Mouse (Mus musculus) liver, adult 2 months (tissue): Measurements from ENCODE around the gene Homer1. TPM values are rescaled to one million over a fixed set of nuclear protein-coding genes. Genes with fewer than 3 reads are reported as not detected.

Experiments used
- DNase-seq: peaks from one replicate; pipeline ENCODE4 v3.0.0-alpha.2; 2011; ENCODE audit warnings: low read depth, low spot score; ENCODE audit errors: extremely low read depth
- H3K27ac ChIP-seq: fragments of 200-500 bp; replicated peaks from 2 replicates; pipeline ENCODE4 v1.5.1; 2012; ENCODE audit warnings: low read depth, mild to moderate bottlenecking, control low read depth, inconsistent platforms, low read length; ENCODE audit not compliant: insufficient read depth
- H3K27me3 ChIP-seq: fragments of 200-500 bp; 2 replicates; pipeline ENCODE4 v1.6.1; 2012; ENCODE audit warnings: mild to moderate bottlenecking, moderate library complexity, low read length, inconsistent platforms; ENCODE audit not compliant: control insufficient read depth, insufficient read depth
- H3K36me3 ChIP-seq: fragments of 200-500 bp; 2 replicates; pipeline ENCODE4 v1.6.1; 2012; ENCODE audit warnings: low read length, inconsistent platforms; ENCODE audit not compliant: control insufficient read depth, insufficient read depth
- H3K4me1 ChIP-seq: fragments of 200-500 bp; 2 replicates; pipeline ENCODE4 v1.6.1; 2011; ENCODE audit warnings: low read length; ENCODE audit not compliant: control insufficient read depth, insufficient read depth
- H3K4me3 ChIP-seq: fragments of 200-500 bp; 2 replicates; pipeline ENCODE4 v1.5.1; 2011; ENCODE audit warnings: low read depth, mild to moderate bottlenecking, control low read depth, low read length, moderate library complexity; ENCODE audit not compliant: insufficient read depth
- H3K79me2 ChIP-seq: fragments of 200-500 bp; 2 replicates; pipeline ENCODE4 v1.6.1; 2012; ENCODE audit warnings: inconsistent platforms, mild to moderate bottlenecking, low read length, moderate library complexity; ENCODE audit not compliant: control insufficient read depth, insufficient read depth
- H3K9ac ChIP-seq: fragments of 200-500 bp; 2 replicates; pipeline ENCODE4 v1.6.1; 2012; ENCODE audit warnings: low read depth, mild to moderate bottlenecking, control low read depth, inconsistent platforms, low read length
- CTCF ChIP-seq: fragments of 200-500 bp; IDR thresholded peaks from 2 replicates; pipeline ENCODE4 v1.5.1; 2011; ENCODE audit warnings: low read depth, low read length, control low read depth
- POLR2A ChIP-seq: fragments of 200-500 bp; IDR thresholded peaks from 2 replicates; pipeline ENCODE4 v1.6.1; 2011; ENCODE audit warnings: low read length, control low read depth; ENCODE audit not compliant: insufficient read depth; ENCODE audit errors: extremely low read depth
- WGBS: fragments of 180-500 bp; shearing (Covaris S2); methylation state at CpG from one replicate; pipeline ENCODE4 v1.1.7; 2018; 5-methylcytosine and 5-hydroxymethylcytosine counted together
- polyA plus RNA-seq: library from polyadenylated mRNA; depleted of rRNA; stranded (reverse); fragments of >200 nt; gene quantifications from 2 replicates; pipeline ENCODE4 v1.2.3, GENCODE M21; 2012; rRNA removed
- total RNA-seq: library from RNA; depleted of rRNA; stranded (reverse); fragments of >200 nt; gene quantifications from 2 replicates; pipeline ENCODE4 v1.2.3, GENCODE M21; 2014; rRNA removed

Homer1 gene
- 12.3 and 13.2 TPM in 2 replicates for total RNA-seq
- 1.8 and 2.6 TPM in 2 replicates for polyA plus RNA-seq

DNA sequence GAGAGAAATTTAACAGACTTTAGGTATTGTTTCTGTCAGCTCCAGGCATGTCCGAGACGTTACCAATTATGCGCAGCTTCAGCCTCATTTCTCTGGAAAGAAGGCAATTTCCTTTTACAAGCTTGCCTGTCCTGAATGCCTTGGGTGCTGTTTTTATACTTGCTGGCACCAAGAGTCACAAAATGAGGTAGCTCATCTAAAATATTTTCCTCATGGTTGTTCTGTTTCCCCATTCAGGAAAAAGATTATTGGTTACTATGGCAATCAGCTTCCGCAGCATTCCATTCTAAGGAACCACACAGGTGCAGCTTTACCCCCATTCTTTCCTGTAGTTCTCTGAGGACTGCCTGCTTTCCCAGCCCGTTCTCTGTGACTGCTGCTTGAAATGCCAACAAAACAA is at the start of gene Homer1:
Gene Homer1, plus strand, starts transcription at position 320 of the 400 bp plus-strand sequence.
- Histone ChIP-seq H3K4me1 (no peaks in the 10 kb centered on the region), H3K27ac (no peak within 1 kb of the TSS), H3K9ac (no peak within 1 kb of the TSS), H3K4me3 (no peak within 1 kb of the TSS), H3K27me3 (no peaks in the 10 kb centered on the region), H3K79me2 (no peaks in the 10 kb centered on the region), H3K36me3 (no peaks in the 10 kb centered on the region)
- no peak for DNase-seq
- WGBS = 94% methylated on average over 5 of the region's 5 CpGs
- TF ChIP-seq POLR2A (no peak), CTCF (no peak)

DNA sequence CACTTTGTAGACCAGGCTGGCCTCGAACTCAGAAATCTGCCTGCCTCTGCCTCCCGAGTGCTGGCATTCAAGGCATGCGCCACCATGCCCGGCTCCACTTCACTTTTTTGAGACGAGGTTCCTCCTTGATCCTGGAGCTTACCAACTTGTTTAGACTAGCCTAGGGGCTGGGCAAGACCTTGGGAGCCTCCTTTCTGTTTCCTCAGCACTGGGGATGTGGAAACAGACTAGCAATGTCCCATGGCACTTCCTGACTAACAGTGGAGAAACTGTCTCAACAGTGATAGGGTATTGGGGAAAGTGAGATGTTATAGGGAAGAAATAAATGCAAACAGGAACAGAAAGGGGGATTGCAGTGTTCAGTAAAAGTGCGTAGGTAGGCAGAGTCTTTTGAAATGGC is 47.7 kb upstream of the Homer1 start:
- Histone ChIP-seq H3K27ac (no peak overlapping the region), H3K27me3 (no peaks in the 10 kb centered on the region), H3K9ac (no peak overlapping the region), H3K4me1 (no peaks in the 10 kb centered on the region), H3K4me3 (no peak overlapping the region), H3K79me2 (no peaks in the 10 kb centered on the region), H3K36me3 (no peaks in the 10 kb centered on the region)
- WGBS = 89% methylated on average over 6 of the region's 6 CpGs
- no peak for TF ChIP-seq POLR2A
- DNase-seq = no peak

DNA sequence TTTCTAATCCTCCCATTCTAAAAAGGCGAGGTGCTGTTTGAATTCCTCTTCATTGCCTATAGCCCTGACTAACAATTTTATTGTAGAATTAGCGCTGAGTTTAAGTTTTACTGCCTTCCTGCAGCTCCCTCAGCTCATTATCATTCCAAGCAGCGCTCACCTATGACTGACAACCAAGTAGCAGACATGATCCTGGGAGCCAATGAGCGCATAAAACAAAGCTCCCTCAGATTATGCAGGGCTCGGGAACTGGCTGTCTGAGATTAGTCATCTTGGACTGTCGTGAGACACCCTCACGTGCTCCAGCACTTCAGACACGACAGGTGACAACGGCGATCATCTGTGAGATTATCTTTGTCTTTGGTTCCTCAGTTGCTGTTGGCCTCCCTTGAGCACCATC is 47.3 kb upstream of the Homer1 start:
- no peak for DNase-seq
- no peak overlapping the region for H3K27ac ChIP-seq
- H3K36me3 ChIP-seq = no peaks in the 10 kb centered on the region
- H3K4me1 ChIP-seq = no peaks in the 10 kb centered on the region
- H3K27me3 ChIP-seq = no peaks in the 10 kb centered on the region
- no peak overlapping the region for H3K4me3 ChIP-seq
- no peak overlapping the region for H3K9ac ChIP-seq
- H3K79me2 ChIP-seq = no peaks in the 10 kb centered on the region
- TF ChIP-seq CTCF = no peak
- no peak for TF ChIP-seq POLR2A
- 94% methylated on average over 10 of the region's 10 CpGs for WGBS

DNA sequence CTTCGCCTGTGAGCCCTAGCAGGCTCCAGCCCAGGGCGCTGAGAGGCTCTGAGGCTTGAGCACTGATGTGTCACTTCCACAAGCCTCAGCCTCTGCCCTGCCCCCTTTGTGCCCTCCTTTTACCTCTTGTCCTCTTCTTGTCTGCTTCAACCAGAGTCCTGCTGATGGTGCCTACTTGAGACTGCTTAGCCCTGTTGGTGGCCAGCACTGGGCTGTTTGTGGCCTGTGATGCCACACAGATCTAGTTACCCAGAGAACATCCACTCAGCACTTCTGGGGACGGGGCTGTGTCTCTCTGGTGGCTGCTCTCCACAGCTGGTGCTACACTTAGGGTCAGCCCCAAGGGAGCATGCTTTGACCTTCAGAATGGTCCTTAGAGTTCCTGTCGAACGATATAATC is 46.5 kb upstream of the Homer1 start:
- no peak overlapping the region for H3K4me3 ChIP-seq
- no peak for DNase-seq
- no peak overlapping the region for H3K9ac ChIP-seq
- WGBS = 86% methylated on average over 5 of the region's 5 CpGs
- H3K36me3 ChIP-seq = no peaks in the 10 kb centered on the region
- no peaks in the 10 kb centered on the region for H3K4me1 ChIP-seq
- H3K79me2 ChIP-seq = no peaks in the 10 kb centered on the region
- TF ChIP-seq CTCF (no peak), POLR2A (no peak)
- H3K27me3 ChIP-seq = no peaks in the 10 kb centered on the region
- H3K27ac ChIP-seq = no peak overlapping the region

DNA sequence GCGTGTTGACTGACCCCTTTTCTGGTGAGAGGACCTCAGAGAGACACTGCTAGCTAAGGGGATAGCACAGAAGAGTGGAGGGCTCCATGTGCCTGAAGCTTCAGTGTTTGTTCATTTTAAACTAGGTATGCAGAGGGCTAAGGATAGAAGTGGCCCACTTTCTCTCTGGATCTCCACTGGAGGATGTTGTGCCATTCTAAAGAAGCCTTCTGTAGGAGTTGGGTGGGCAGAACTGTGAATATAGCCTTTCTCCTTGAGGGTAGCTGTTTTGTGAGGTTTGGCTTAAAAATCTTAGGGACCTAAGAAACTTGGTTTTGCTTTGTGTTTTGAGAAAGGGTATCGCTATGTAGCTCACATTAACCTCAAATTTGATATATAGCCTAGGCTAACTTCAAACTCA is 32.3 kb upstream of the Homer1 start:
- TF ChIP-seq CTCF (no peak), POLR2A (no peak)
- H3K36me3 ChIP-seq = no peaks in the 10 kb centered on the region
- DNase-seq = no peak
- H3K9ac ChIP-seq = no peak overlapping the region
- WGBS = 93% methylated on average over 2 of the region's 2 CpGs
- H3K79me2 ChIP-seq = no peaks in the 10 kb centered on the region
- no peak overlapping the region for H3K4me3 ChIP-seq
- no peaks in the 10 kb centered on the region for H3K27me3 ChIP-seq
- no peaks in the 10 kb centered on the region for H3K4me1 ChIP-seq
- no peak overlapping the region for H3K27ac ChIP-seq

DNA sequence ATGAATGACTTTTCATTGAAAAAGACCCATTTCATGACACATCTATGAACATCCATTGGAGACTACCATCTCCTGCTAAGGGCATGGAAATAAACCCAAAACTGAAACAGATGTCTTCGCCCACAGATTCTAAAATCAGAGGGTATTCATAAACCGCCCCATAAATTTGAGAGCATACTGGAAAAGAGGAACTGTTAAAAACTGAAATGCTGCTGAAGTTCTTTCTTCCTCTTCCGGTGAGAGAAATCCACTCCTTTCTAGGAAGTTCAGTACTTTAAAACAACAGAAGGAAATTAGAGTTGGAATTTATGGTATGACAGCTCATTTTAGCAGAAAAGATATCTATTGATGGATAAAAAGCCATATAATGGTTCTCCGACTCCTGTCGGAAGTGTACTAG is 1.1 kb downstream of the Homer1 start:
- DNase-seq = no peak
- TF ChIP-seq POLR2A (no peak), CTCF (no peak)
- Histone ChIP-seq H3K79me2 (no peaks in the 10 kb centered on the region; the same call in 1 of the 2 replicates), H3K4me3 (no peak overlapping the region), H3K27me3 (no peaks in the 10 kb centered on the region), H3K4me1 (peaks cover under 1% of the 10 kb centered on the region), H3K27ac (no peak overlapping the region), H3K36me3 (no peaks in the 10 kb centered on the region), H3K9ac (no peak overlapping the region)
- WGBS = 90% methylated on average over 5 of the region's 5 CpGs
